In the genomic region with DNA sequence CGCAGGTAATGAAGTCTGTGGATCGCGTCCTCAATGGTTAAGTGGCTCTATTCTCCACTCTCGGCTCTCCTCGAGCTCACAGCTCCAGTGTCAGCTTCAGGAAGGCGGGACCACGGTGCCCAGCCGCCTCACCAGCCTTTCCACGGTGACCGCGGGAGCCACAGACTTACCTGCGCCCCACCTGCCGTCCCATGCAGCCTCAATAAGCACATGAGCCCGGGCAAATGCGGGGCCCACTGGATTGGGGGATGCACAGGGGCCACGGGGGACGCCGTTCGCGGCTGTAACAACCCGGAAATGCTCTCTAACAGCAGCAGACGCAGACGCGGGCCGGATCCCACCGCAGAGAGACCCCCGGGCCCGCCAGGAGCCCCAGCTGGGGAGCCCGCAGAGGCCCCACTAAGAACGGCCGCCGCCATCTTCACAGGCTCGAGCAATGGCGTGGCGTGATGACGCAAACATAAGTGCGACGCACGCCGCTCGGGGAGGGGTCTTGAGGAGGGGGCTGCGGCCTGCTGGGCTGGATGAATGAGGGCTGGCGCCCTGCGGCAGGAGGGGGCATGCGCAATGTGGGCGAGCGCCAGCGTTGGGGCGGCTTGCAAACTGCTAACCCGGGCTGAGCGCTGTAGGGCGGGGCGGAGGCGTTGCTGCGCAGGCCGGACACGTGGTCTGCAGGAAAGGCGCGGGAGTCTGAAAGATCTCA, we compare ENCODE assay signal across 8 mouse cellular contexts. TPM values are rescaled to one million over a fixed set of nuclear protein-coding genes. Genes with fewer than 3 reads are reported as not detected.
DNase-seq lines count a peak whose midpoint lies in the region; ATAC-seq and TF ChIP-seq lines count a peak whose summit lies in the region.

A gene (minus strand): TSS at position 438 of the 703 bp plus-strand sequence.

- H3K27me3 ChIP-seq in G1E (ENCODE audit: insufficient read depth, low read length), result no peaks in the 10 kb centered on the region
- H3K27me3 ChIP-seq in forebrain, postnatal 0 days (ENCODE audit: insufficient read depth, low read length), result no peaks in the 10 kb centered on the region
- H3K27me3 ChIP-seq in lung, embryonic 15.5 days, result no peaks in the 10 kb centered on the region

- ATAC-seq in G1E (ENCODE audit: extremely low read depth, insufficient number of reproducible peaks, low FRiP score, poor library complexity, severe bottlenecking), result peak; percentile 78
- peak; percentile 98 for ATAC-seq in forebrain, postnatal 0 days
- peak; percentile 98 for ATAC-seq in lung, embryonic 15.5 days (ENCODE audit: borderline replicate concordance, extremely low read depth, low FRiP score, low TSS enrichment)

- DNase-seq in G1E (ENCODE audit: low spot score), result peak; percentile 93
- DNase-seq in cerebellum, adult 18-20 months, result peak; percentile 78 to 85
- peak; percentile 98 for DNase-seq in forebrain, postnatal 0 days
- peak; percentile 93 for DNase-seq in heart, postnatal 4 days
- peak; percentile 86 to 90 for DNase-seq in layer of hippocampus, adult 8-10 months (ENCODE audit: low spot score in 2 of 2)
- DNase-seq in ovary, adult 18-20 months (ENCODE audit: low spot score), result peak; percentile 91
- peak; percentile 90 for DNase-seq in thymus, postnatal 0 days (ENCODE audit: low spot score)

- H3K4me3 ChIP-seq in G1E (ENCODE audit: low read depth, low read length), result peak within 1 kb of the TSS; percentile 96
- peak within 1 kb of the TSS; percentile 96 for H3K4me3 ChIP-seq in forebrain, postnatal 0 days (ENCODE audit: low read depth, low read length)
- H3K4me3 ChIP-seq in lung, embryonic 15.5 days, result peak within 1 kb of the TSS; percentile 75

- peak within 1 kb of the TSS; percentile 96 for H3K9ac ChIP-seq in forebrain, postnatal 0 days
- H3K9ac ChIP-seq in lung, embryonic 15.5 days, result peak within 1 kb of the TSS; percentile 93

- under 1% methylated on average over 59 of the region's 59 CpGs for WGBS in forebrain, postnatal 0 days
- under 1% methylated on average over 59 of the region's 59 CpGs for WGBS in lung, embryonic 15.5 days

- no peaks in the 10 kb centered on the region for H3K9me3 ChIP-seq in G1E (replicated peaks)
- no peaks in the 10 kb centered on the region for H3K9me3 ChIP-seq in forebrain, postnatal 0 days (ENCODE audit: low read length)
- H3K9me3 ChIP-seq in lung, embryonic 15.5 days, result no peaks in the 10 kb centered on the region

- H3K4me2 ChIP-seq in forebrain, postnatal 0 days (ENCODE audit: low read depth), result peak within 1 kb of the TSS; percentile 89
- H3K4me2 ChIP-seq in lung, embryonic 15.5 days, result peak within 1 kb of the TSS; percentile 76

- H3K4me1 ChIP-seq in G1E (ENCODE audit: insufficient read depth, low read depth, low read length), result peaks cover 29% of the 10 kb centered on the region
- peaks cover 11% of the 10 kb centered on the region for H3K4me1 ChIP-seq in forebrain, postnatal 0 days (ENCODE audit: insufficient read depth)
- peaks cover 22% of the 10 kb centered on the region for H3K4me1 ChIP-seq in lung, embryonic 15.5 days

- TF ChIP-seq CTCF in G1E (IDR thresholded peaks at IDR 0.05; ENCODE audit: low read depth, low read length), result no peak
- TF ChIP-seq CTCF in forebrain, postnatal 0 days (IDR thresholded peaks at IDR 0.05; ENCODE audit: low read depth), result no peak; the same call in 1 of the 2 replicates

- peaks cover 40% of the 10 kb centered on the region for H3K36me3 ChIP-seq in G1E (replicated peaks)
- peaks cover 7% of the 10 kb centered on the region for H3K36me3 ChIP-seq in forebrain, postnatal 0 days (ENCODE audit: insufficient read depth)
- H3K36me3 ChIP-seq in lung, embryonic 15.5 days, result peaks cover 10% of the 10 kb centered on the region

- peak within 1 kb of the TSS; percentile 86 for H3K27ac ChIP-seq in forebrain, postnatal 0 days (ENCODE audit: low read depth, low read length)
- peak within 1 kb of the TSS; percentile 78 for H3K27ac ChIP-seq in lung, embryonic 15.5 days

RNA-seq across cellular contexts. Expression of the gene that starts here (rescaled TPM):
- total RNA-seq in G1E (2014; fragmentation: Nextera tagmentation) (36.5 and 39.9 TPM in 2 replicates), G1E (2017) (6.9 and 7.8 TPM in 2 replicates)
- 104 and 111 TPM in 2 replicates for polyA plus RNA-seq in G1E (2012)
- total RNA-seq in forebrain, postnatal 0 days (2014; rRNA removed), result 24.5 and 30.7 TPM in 2 replicates
- 21.0 and 31.3 TPM in 2 replicates for polyA plus RNA-seq in forebrain, postnatal 0 days (2015; fragmentation: Nextera tagmentation; extraction: Ambion mirVana)
- 10 to 100 TPM; 25.6 to 27.9 TPM for total RNA-seq in heart, postnatal 4 days (2021)
- total RNA-seq in layer of hippocampus, adult 8-10 months (2022), result 10 to 100 TPM; 32.8 to 35.6 (median 33.8) TPM
- 38.1 and 38.2 TPM in 2 replicates for polyA plus RNA-seq in lung, embryonic 15.5 days (2015; fragmentation: Nextera tagmentation; extraction: Ambion mirVana)
- 17.0 and 18.4 TPM in 2 replicates for polyA plus RNA-seq in thymus, postnatal 0 days (2015; fragmentation: Nextera tagmentation; extraction: Ambion mirVana)

Comparison
In these comparisons a context has a peak if more than half of its experiments do, and no peak if none do; other contexts are left out.
1. Peak in every context shown above with its lines: DNase-seq, ATAC-seq, H3K4me3 ChIP-seq and H3K27ac ChIP-seq.